Comparison of ENCODE assay signal across 8 mouse cellular contexts in the genomic region with DNA sequence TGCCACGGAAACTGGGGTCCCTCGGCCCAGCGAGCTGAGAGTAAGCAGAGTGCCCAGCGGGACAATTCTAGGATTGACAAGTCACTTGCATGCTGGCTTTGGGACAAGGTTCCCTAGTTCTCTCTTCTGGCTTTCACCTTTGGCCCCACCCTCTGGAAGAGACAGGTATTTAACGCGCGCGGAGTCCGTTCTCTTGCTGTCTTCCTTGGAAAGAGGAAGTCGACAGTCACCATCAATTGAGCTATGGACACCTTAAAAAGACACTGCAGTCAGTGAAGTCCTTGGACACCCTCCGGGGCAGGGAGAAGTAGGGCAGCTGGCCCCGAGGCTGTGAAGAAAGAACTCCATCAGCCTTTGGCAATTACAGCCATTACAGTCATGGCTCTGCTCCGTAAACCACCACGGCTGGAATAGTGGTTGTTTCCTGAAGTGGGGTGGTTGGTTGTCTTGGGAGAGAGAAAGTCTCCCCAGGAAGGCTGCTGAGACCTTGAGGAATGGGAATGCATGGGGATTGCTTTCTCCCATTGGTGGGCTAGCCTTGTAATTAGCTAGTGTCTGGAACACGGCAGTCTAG. TPM values are rescaled to one million over a fixed set of nuclear protein-coding genes. Genes with fewer than 3 reads are reported as not detected.
DNase-seq lines count a peak whose midpoint lies in the region; ATAC-seq lines count a peak whose summit lies in the region.

No protein-coding gene starts in this region.

- peaks cover 32% of the 10 kb centered on the region for H3K4me1 ChIP-seq in forebrain, embryonic 15.5 days
- peaks cover 40% of the 10 kb centered on the region for H3K4me1 ChIP-seq in limb, embryonic 12.5 days (replicated peaks)
- peaks cover 42% of the 10 kb centered on the region for H3K4me1 ChIP-seq in midbrain, embryonic 15.5 days

- H3K4me2 ChIP-seq in forebrain, embryonic 15.5 days (replicated peaks), result peak overlapping the region; percentile 56
- peak overlapping the region; percentile 80 for H3K4me2 ChIP-seq in limb, embryonic 12.5 days
- peak overlapping the region; percentile 48 for H3K4me2 ChIP-seq in midbrain, embryonic 15.5 days

- no peaks in the 10 kb centered on the region; the same call in 1 of the 2 replicates for H3K27me3 ChIP-seq in forebrain, embryonic 15.5 days
- H3K27me3 ChIP-seq in limb, embryonic 12.5 days, result peaks cover 12% of the 10 kb centered on the region
- no peaks in the 10 kb centered on the region for H3K27me3 ChIP-seq in midbrain, embryonic 15.5 days (replicated peaks)

- peak; percentile 15 for DNase-seq in kidney, adult 11 months
- DNase-seq in kidney, postnatal 4 days, result no peak
- DNase-seq in ovary, postnatal 36 days (ENCODE audit: low spot score), result no peak
- no peak for DNase-seq in thymus, postnatal 14 days

- no peak overlapping the region for H3K27ac ChIP-seq in forebrain, embryonic 15.5 days (replicated peaks)
- H3K27ac ChIP-seq in limb, embryonic 12.5 days, result peak overlapping the region; percentile 45; the same call in 1 of the 2 replicates
- H3K27ac ChIP-seq in midbrain, embryonic 15.5 days, result no peak overlapping the region

- no peaks in the 10 kb centered on the region for H3K9me3 ChIP-seq in forebrain, embryonic 15.5 days
- no peaks in the 10 kb centered on the region for H3K9me3 ChIP-seq in limb, embryonic 12.5 days
- H3K9me3 ChIP-seq in midbrain, embryonic 15.5 days, result no peaks in the 10 kb centered on the region

- H3K9ac ChIP-seq in forebrain, embryonic 15.5 days (replicated peaks), result peak overlapping the region; percentile 36
- peak overlapping the region; percentile 57 for H3K9ac ChIP-seq in limb, embryonic 12.5 days (replicated peaks)
- peak overlapping the region; percentile 3; the same call in 1 of the 2 replicates for H3K9ac ChIP-seq in midbrain, embryonic 15.5 days

- peak overlapping the region; percentile 33 for H3K4me3 ChIP-seq in forebrain, embryonic 15.5 days
- H3K4me3 ChIP-seq in limb, embryonic 12.5 days (replicated peaks), result peak overlapping the region; percentile 49
- peak overlapping the region; percentile 22 for H3K4me3 ChIP-seq in midbrain, embryonic 15.5 days

- no peak for ATAC-seq in forebrain, embryonic 15.5 days (replicated peaks)
- no peak for ATAC-seq in limb, embryonic 12.5 days (ENCODE audit: insufficient number of reproducible peaks, insufficient read depth, low FRiP score, low TSS enrichment, low read depth)
- no peak for ATAC-seq in midbrain, embryonic 15.5 days (replicated peaks)
- no peak for ATAC-seq in inflammation-experienced regulatory T-cells, adult 6 months

- no peaks in the 10 kb centered on the region for H3K36me3 ChIP-seq in forebrain, embryonic 15.5 days
- no peaks in the 10 kb centered on the region for H3K36me3 ChIP-seq in limb, embryonic 12.5 days
- no peaks in the 10 kb centered on the region for H3K36me3 ChIP-seq in midbrain, embryonic 15.5 days (replicated peaks)

- 21% methylated on average over 15 of the region's 15 CpGs for WGBS in forebrain, embryonic 15.5 days
- 10% methylated on average over 15 of the region's 15 CpGs for WGBS in limb, embryonic 12.5 days
- 21% methylated on average over 15 of the region's 15 CpGs for WGBS in midbrain, embryonic 15.5 days

RNA-seq across cellular contexts. Expression of gene Tlr5, which starts 0.5 kb away (rescaled TPM):
- 0.05 and 0.14 TPM in 2 replicates for polyA plus RNA-seq in forebrain, embryonic 15.5 days (2015; fragmentation: Nextera tagmentation; extraction: Ambion mirVana)
- 0.50 and 0.81 TPM in 2 replicates for polyA plus RNA-seq in limb, embryonic 12.5 days (2016; fragmentation: Nextera tagmentation; extraction: Ambion mirVana)
- 0.17 and 0.45 TPM in 2 replicates for polyA plus RNA-seq in midbrain, embryonic 15.5 days (2015; fragmentation: Nextera tagmentation; extraction: Ambion mirVana)
- polyA plus RNA-seq in inflammation-experienced regulatory T-cells, adult 6 months (2017; shearing (Covaris generic)), result not detected

Comparison
In these comparisons a context has a peak if more than half of its experiments do, and no peak if none do; other contexts are left out.
1. H3K9ac ChIP-seq: peak in every context shown above with its lines; median percentile 57 in limb, embryonic 12.5 days; 36 in forebrain, embryonic 15.5 days; 3 in midbrain, embryonic 15.5 days.